Mouse (Mus musculus): Measurements from ENCODE around the gene Nrbf2.

GRCm38 (mm10) chr10:67317931-67318460, 32.9 kb upstream of the Nrbf2 start:
- TF ChIP-seq CTCF (IDR thresholded peaks at IDR 0.05; ENCODE audit: borderline replicate concordance, control insufficient read depth, extremely low read depth, insufficient read depth, low read length, poor library complexity), result no peak
- TF ChIP-seq POLR2A (IDR thresholded peaks at IDR 0.05; ENCODE audit: control insufficient read depth, extremely low read depth, insufficient read depth, low read length, poor library complexity), result no peak
